Mouse (Mus musculus): ENCODE measurements around the gene Ivd. TPM values are rescaled to one million over a fixed set of nuclear protein-coding genes. Genes with fewer than 3 reads are reported as not detected.
A peak's percentile ranks its signal among the peaks of the same experiment; 100 is the strongest.

Gene Ivd
- polyA plus RNA-seq (2016; fragmentation: Nextera tagmentation; extraction: Ambion mirVana) = 53.8 and 56.8 TPM in 2 replicates

GRCm38 (mm10) chr2:118861454-118862339 lies at the start of gene Ivd:
Ivd (plus strand) TSS chr2:118861954.
- 0 out of 2 replicates have a peak, but pooled peaks cover 2% of the 10 kb centered on the region for H3K36me3 ChIP-seq
- peak within 1 kb of the TSS; percentile 78 for H3K9ac ChIP-seq
- no peaks in the 10 kb centered on the region for H3K9me3 ChIP-seq (replicated peaks)
- 0 out of 2 replicates have a peak within 1 kb of the TSS, but pooled peaks have one; percentile 70 for H3K27ac ChIP-seq
- peaks cover 12% of the 10 kb centered on the region for H3K4me1 ChIP-seq
- under 1% methylated on average over 34 of the region's 34 CpGs for WGBS
- peak within 1 kb of the TSS; percentile 73 for H3K4me2 ChIP-seq (replicated peaks)
- peak within 1 kb of the TSS; percentile 62 for H3K4me3 ChIP-seq
- H3K27me3 ChIP-seq = no peaks in the 10 kb centered on the region
- peak; percentile 100 for ATAC-seq (ENCODE audit: low FRiP score)

GRCm38 (mm10) chr2:118812724-118813123 lies 49.0 kb upstream of the Ivd start:
- Histone ChIP-seq H3K27me3 (no peaks in the 10 kb centered on the region), H3K27ac (no peak overlapping the region), H3K4me3 (no peak overlapping the region), H3K4me1 (peaks cover 20% of the 10 kb centered on the region), H3K36me3 (peaks cover 6% of the 10 kb centered on the region), H3K9ac (no peak overlapping the region), H3K9me3 (replicated peaks) (no peaks in the 10 kb centered on the region), H3K4me2 (replicated peaks) (no peak overlapping the region)
- WGBS = 90% methylated on average over 1 of the region's 1 CpGs
- no peak for ATAC-seq (ENCODE audit: low FRiP score)

- H3K4me1 ChIP-seq = peaks cover 20% of the 10 kb centered on the region
- H3K27ac ChIP-seq = 0 out of 2 replicates have a peak within 1 kb of the TSS, but pooled peaks have one; percentile 31
Measured at GRCm38 (mm10) chr2:118813981-118814836, 47.5 kb upstream of the Ivd start, which contains the start of gene Knstrn. Knstrn (plus strand) TSS chr2:118814003.

GRCm38 (mm10) chr2:118822800-118823199 lies 39.0 kb upstream of the Ivd start:
- Histone ChIP-seq H3K9ac (no peak overlapping the region), H3K27ac (no peak overlapping the region), H3K9me3 (replicated peaks) (no peaks in the 10 kb centered on the region), H3K4me1 (no peaks in the 10 kb centered on the region), H3K4me2 (replicated peaks) (no peak overlapping the region), H3K27me3 (no peaks in the 10 kb centered on the region), H3K36me3 (peaks cover 51% of the 10 kb centered on the region), H3K4me3 (no peak overlapping the region)
- no peak for ATAC-seq (ENCODE audit: low FRiP score)
- 93% methylated on average over 5 of the region's 5 CpGs for WGBS

More at GRCm38 (mm10) chr2:118813981-118814836, 47.5 kb upstream of the Ivd start, which contains the start of gene Knstrn:
- no peaks in the 10 kb centered on the region for H3K9me3 ChIP-seq (replicated peaks)
- ATAC-seq (ENCODE audit: low FRiP score) = peak; percentile 97
- WGBS = 1% methylated on average over 49 of the region's 49 CpGs
- H3K27me3 ChIP-seq = no peaks in the 10 kb centered on the region
- peak within 1 kb of the TSS; percentile 64 for H3K4me3 ChIP-seq
- H3K9ac ChIP-seq = peak within 1 kb of the TSS; percentile 60
- peaks cover 21% of the 10 kb centered on the region for H3K36me3 ChIP-seq
- peak within 1 kb of the TSS; percentile 91 for H3K4me2 ChIP-seq (replicated peaks)

- H3K27ac ChIP-seq = no peak overlapping the region
- peaks cover 49% of the 10 kb centered on the region for H3K36me3 ChIP-seq
- ATAC-seq (ENCODE audit: low FRiP score) = no peak
- no peaks in the 10 kb centered on the region for H3K4me1 ChIP-seq
- no peak overlapping the region for H3K9ac ChIP-seq
- no peaks in the 10 kb centered on the region for H3K9me3 ChIP-seq (replicated peaks)
- WGBS = 96% methylated on average over 4 of the region's 4 CpGs
- H3K4me2 ChIP-seq (replicated peaks) = no peak overlapping the region
- H3K4me3 ChIP-seq = no peak overlapping the region
- H3K27me3 ChIP-seq = no peaks in the 10 kb centered on the region
Measured at GRCm38 (mm10) chr2:118824396-118824795, 37.4 kb upstream of the Ivd start.

- Histone ChIP-seq H3K9ac (no peak overlapping the region), H3K4me1 (no peaks in the 10 kb centered on the region), H3K4me3 (no peak overlapping the region), H3K36me3 (peaks cover 62% of the 10 kb centered on the region), H3K27me3 (no peaks in the 10 kb centered on the region), H3K4me2 (replicated peaks) (no peak overlapping the region), H3K27ac (no peak overlapping the region), H3K9me3 (replicated peaks) (no peaks in the 10 kb centered on the region)
- 95% methylated on average over 5 of the region's 5 CpGs for WGBS
- ATAC-seq (ENCODE audit: low FRiP score) = no peak
Measured at GRCm38 (mm10) chr2:118829096-118829495, 32.7 kb upstream of the Ivd start.

GRCm38 (mm10) chr2:118834061-118834460 lies 27.7 kb upstream of the Ivd start:
- WGBS = 96% methylated on average over 6 of the region's 6 CpGs
- Histone ChIP-seq H3K9me3 (replicated peaks) (no peaks in the 10 kb centered on the region), H3K4me2 (replicated peaks) (no peak overlapping the region), H3K36me3 (peaks cover 44% of the 10 kb centered on the region), H3K27ac (no peak overlapping the region), H3K4me3 (no peak overlapping the region), H3K27me3 (no peaks in the 10 kb centered on the region), H3K4me1 (no peaks in the 10 kb centered on the region), H3K9ac (no peak overlapping the region)
- no peak for ATAC-seq (ENCODE audit: low FRiP score)

- H3K27me3 ChIP-seq = no peaks in the 10 kb centered on the region
- WGBS = 95% methylated on average over 6 of the region's 6 CpGs
- no peaks in the 10 kb centered on the region for H3K9me3 ChIP-seq (replicated peaks)
- no peak overlapping the region for H3K4me2 ChIP-seq (replicated peaks)
- H3K27ac ChIP-seq = no peak overlapping the region
- no peak overlapping the region for H3K4me3 ChIP-seq
- H3K4me1 ChIP-seq = no peaks in the 10 kb centered on the region
- ATAC-seq (ENCODE audit: low FRiP score) = no peak
- peaks cover 37% of the 10 kb centered on the region for H3K36me3 ChIP-seq
- no peak overlapping the region for H3K9ac ChIP-seq
Measured at GRCm38 (mm10) chr2:118835115-118835514, 26.6 kb upstream of the Ivd start.

- H3K27me3 ChIP-seq = no peaks in the 10 kb centered on the region
- H3K4me1 ChIP-seq = no peaks in the 10 kb centered on the region
- no peak overlapping the region for H3K4me2 ChIP-seq (replicated peaks)
- no peak overlapping the region for H3K9ac ChIP-seq
- H3K36me3 ChIP-seq = peaks cover 19% of the 10 kb centered on the region; the same call in 1 of the 2 replicates
- no peak for ATAC-seq (ENCODE audit: low FRiP score)
- H3K9me3 ChIP-seq (replicated peaks) = no peaks in the 10 kb centered on the region
- no peak overlapping the region for H3K27ac ChIP-seq
- no peak overlapping the region for H3K4me3 ChIP-seq
- WGBS = 61% methylated on average over 5 of the region's 5 CpGs
Measured at GRCm38 (mm10) chr2:118838330-118838729, 23.4 kb upstream of the Ivd start.

GRCm38 (mm10) chr2:118841186-118841585 lies 20.6 kb upstream of the Ivd start:
- H3K4me1 ChIP-seq = no peaks in the 10 kb centered on the region
- no peaks in the 10 kb centered on the region for H3K36me3 ChIP-seq
- WGBS = 76% methylated on average over 5 of the region's 5 CpGs
- no peaks in the 10 kb centered on the region for H3K9me3 ChIP-seq (replicated peaks)
- no peak overlapping the region for H3K4me3 ChIP-seq
- no peak overlapping the region for H3K4me2 ChIP-seq (replicated peaks)
- no peak for ATAC-seq (ENCODE audit: low FRiP score)
- no peak overlapping the region for H3K9ac ChIP-seq
- H3K27ac ChIP-seq = no peak overlapping the region
- H3K27me3 ChIP-seq = no peaks in the 10 kb centered on the region

- Histone ChIP-seq H3K9me3 (replicated peaks) (no peaks in the 10 kb centered on the region), H3K36me3 (no peaks in the 10 kb centered on the region), H3K4me3 (no peak overlapping the region), H3K27me3 (no peaks in the 10 kb centered on the region), H3K4me2 (replicated peaks) (no peak overlapping the region), H3K27ac (no peak overlapping the region), H3K4me1 (no peaks in the 10 kb centered on the region), H3K9ac (no peak overlapping the region)
- 88% methylated on average over 4 of the region's 4 CpGs for WGBS
- ATAC-seq (ENCODE audit: low FRiP score) = no peak
Measured at GRCm38 (mm10) chr2:118841774-118842173, 20.0 kb upstream of the Ivd start.

- 90% methylated on average over 3 of the region's 3 CpGs for WGBS
- Histone ChIP-seq H3K4me1 (no peaks in the 10 kb centered on the region), H3K36me3 (no peaks in the 10 kb centered on the region), H3K27ac (no peak overlapping the region), H3K27me3 (no peaks in the 10 kb centered on the region), H3K4me2 (replicated peaks) (no peak overlapping the region), H3K4me3 (no peak overlapping the region), H3K9ac (no peak overlapping the region), H3K9me3 (replicated peaks) (no peaks in the 10 kb centered on the region)
- ATAC-seq (ENCODE audit: low FRiP score) = no peak
Measured at GRCm38 (mm10) chr2:118844427-118844826, 17.3 kb upstream of the Ivd start.
